Mouse (Mus musculus) urinary bladder, adult 18-20 months (tissue): ENCODE results near the gene Ctnnbip1.
A peak's percentile ranks its signal among the peaks of the same experiment; 100 is the strongest.

Source experiments
- DNase-seq, 2 experiments: peaks; one replicate each; pipeline ENCODE4 v3.0.0; 2022; ENCODE audit warnings: low spot score in 2 of 2, mixed read lengths in 2 of 2

The Ctnnbip1 gene

GRCm38 (mm10) chr4:149561986-149562904 lies 44.2 kb downstream of the Ctnnbip1 start:
- DNase-seq = no peak

DNA sequence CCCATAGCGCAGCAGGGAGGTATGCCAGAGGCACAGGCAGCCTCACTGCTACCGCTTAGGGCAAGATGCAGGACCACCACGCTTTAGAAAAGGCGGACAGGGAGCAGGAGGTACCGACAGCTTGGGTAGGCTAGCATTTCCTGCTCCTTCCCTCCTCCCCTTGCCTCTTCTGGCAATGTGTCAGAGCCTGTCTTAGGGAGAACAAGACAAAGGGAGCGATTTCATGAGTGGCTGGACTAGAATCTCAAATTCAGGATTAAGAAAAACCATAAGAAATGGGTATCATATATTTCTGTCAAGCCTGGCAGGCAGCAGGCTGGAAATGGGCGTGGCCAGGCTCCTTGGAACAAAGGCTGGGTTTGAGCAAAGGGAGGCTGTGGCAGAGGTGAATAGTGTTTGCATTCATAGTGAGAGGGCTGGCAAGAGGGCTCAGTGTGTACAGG lies 44.9 kb downstream of the Ctnnbip1 start:
- DNase-seq = no peak

- DNase-seq = no peak
These were observed 45.9 kb downstream of the Ctnnbip1 start for GRCm38 (mm10) chr4:149563941-149564361.

GRCm38 (mm10) chr4:149564452-149565407 lies 46.7 kb downstream of the Ctnnbip1 start:
- DNase-seq = no peak

GRCm38 (mm10) chr4:149567432-149568026 lies 49.5 kb downstream of the Ctnnbip1 start:
- peak; percentile 40 to 42 for DNase-seq

DNA sequence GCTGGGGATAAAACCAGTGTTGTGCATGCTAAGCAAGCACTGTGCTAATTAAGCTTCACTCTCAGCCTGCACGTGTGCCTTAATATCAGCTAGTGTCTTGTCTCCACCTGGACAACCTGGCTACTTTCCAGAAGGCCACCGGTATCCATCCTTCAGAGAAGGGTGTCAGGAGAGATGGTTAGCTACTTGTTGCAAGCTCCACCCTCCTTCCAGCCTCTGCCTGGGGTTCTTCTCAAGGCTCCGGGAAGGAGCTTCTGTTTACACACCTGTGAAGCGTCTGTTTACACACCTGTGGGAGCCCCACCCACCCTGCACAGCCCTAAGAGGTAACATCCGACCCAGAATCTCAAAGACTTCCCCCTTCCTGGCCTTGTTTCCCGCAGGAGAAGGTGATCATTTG lies 50.6 kb downstream of the Ctnnbip1 start:
- DNase-seq = no peak

DNA sequence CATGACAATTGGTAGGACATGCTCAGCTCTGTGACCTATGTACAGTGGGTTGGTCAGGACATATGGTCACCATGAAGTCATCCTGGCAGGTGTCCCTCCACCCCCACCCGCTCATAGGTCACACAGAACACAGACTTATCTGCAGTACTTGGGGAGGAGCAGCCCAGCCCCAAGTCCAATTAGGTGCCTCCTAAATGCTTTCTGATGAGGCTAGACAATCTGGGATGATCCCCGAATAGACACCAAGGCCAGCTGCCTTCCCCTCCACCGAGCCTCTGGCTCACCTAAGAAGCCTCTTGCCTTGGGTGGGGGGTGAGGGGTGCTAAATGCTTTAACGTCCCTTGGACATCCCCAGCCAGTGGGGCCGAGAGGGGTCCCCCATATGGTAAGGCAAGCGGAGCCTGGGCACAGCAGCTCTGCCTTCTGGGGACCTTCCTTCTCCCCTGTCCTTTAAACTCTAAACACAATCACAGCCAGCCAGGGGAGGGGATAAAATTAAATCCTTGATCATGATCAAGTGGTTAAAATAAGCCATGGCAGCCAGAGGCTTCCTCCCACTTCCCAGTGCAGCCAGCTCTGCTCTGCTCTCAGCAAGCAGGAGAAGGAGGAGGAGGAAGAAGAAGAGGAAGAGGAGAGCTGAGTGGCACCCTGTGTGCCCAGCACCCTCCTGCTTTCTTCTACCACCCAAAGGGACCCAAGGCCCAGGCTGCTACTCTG lies 51.9 kb downstream of the Ctnnbip1 start:
- no peak for DNase-seq

GRCm38 (mm10) chr4:149570498-149570863 lies 52.4 kb downstream of the Ctnnbip1 start:
- no peak for DNase-seq

- DNase-seq = no peak
These were observed 53.2 kb downstream of the Ctnnbip1 start for GRCm38 (mm10) chr4:149571209-149571608.

GRCm38 (mm10) chr4:149571651-149572149 lies 53.7 kb downstream of the Ctnnbip1 start:
- DNase-seq = peak; percentile 62 to 71

GRCm38 (mm10) chr4:149572446-149572845 lies 54.4 kb downstream of the Ctnnbip1 start:
- DNase-seq = no peak

GRCm38 (mm10) chr4:149572851-149573250 lies 54.8 kb downstream of the Ctnnbip1 start:
- DNase-seq = no peak

- DNase-seq = no peak
These were observed 56.4 kb downstream of the Ctnnbip1 start for GRCm38 (mm10) chr4:149574391-149574821.

DNA sequence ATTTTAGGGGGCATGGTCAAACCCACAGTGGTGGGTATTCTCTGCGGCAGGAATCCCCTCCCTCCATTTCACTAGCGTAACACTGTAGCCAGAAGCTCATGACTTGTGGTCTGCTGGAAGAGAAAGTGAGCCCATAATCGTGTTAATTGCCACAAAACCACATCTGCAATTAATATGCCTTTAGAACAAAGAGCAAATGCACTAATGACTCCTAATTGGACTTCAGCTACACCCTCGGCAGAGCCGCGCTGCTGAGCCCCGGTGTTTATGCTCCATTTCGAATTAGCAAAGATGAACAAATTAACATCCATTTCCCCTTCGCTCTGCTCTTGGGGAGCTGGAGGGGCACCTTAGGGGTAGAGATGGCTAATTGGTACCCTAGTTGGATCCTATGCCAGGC lies 58.0 kb downstream of the Ctnnbip1 start:
- DNase-seq = no peak

DNA sequence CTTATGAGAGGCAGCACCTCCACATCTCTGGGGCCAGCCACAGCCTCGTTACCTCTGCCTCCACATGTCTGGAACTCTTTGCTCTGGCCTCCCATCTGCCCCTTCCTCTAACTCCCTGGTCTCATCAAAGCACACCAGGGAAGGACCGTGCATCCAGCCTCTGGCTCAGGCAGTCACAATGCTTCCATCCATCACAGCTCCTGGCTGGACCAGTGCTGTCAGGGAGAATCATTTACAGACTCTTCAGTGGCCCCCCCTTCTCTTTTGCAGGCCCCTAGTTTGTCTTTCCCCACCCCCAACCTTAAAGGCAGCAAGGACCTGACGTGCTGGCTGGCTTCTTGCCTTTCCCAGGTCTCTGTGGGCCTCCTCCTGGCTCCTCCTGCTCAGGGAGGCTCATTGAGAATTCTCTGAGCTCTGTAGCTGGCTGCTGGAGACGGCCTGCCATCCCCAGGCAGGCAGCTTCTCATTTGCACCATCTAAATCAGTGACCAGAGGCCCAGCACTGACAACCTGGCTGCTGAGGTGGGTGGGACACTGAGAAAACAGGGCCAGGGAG lies 59.0 kb downstream of the Ctnnbip1 start:
- DNase-seq = no peak

DNA sequence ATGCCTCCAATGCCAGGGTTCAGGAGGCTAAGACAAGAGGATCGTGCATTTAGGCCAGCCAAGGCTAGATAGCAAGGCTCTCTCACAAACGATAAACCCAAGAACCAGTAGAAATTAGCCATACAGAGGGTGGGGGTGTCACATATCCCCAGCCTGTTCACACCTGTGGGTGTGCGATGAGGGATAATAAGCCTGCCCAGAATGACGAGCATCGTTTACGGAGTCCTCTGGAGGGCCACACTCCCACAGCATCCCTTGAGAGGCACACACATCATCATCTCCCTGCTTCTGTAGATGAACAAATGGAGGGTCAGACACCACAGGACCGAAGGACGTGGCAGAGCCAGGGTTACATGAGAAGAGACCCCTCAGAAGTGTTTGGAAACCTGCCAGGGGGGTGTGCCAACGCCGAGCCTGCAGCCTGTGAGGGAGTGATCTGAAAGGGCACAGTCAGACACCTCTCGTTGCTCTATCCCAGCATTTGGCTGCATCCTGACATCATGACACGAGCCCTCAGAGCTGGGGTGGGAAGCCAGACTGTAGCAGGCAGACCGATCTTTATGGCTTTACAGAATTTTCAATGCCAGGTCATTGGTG lies 60.1 kb downstream of the Ctnnbip1 start:
- DNase-seq = no peak

DNA sequence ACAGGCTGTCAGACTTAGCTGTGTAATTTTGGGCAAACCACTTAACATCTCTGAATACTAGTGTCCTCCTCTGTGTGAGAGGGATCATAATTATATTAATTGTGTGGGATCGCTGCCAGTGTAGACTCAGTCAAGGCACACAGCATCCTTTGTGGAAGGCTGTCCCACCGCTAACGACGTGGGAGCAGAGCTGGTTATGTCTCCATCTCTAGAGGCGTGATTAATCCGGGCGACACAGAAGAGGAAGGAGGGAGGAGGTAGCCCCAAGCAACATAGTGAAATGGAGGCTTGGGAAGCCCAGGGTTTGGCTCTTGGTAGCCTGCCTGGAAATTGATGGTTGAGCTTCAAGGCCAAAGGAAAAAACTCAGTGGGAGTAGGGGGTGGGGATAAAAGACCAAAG lies 60.8 kb downstream of the Ctnnbip1 start:
- DNase-seq = no peak

DNA sequence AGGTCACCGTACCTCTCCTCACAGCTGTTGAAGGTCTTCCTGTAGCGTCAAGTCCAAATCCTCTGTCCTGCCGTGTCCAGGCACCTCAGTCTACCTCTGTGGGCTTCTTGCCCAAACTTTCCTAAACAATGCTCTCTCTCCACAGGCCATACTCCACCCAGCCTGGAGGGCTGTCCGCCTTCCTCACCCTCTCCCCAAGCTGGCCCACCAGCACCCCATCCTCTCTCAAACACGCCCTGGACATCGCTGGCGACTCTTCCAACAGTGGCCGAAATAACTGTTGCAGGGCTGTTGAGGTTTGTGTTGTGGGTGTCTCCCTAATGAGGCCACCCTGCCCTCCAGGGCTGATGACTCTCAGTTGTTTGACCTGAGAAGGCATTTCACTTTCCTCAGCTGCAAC lies 67.2 kb downstream of the Ctnnbip1 start:
- DNase-seq = no peak

GRCm38 (mm10) chr4:149586044-149586782 lies 68.2 kb downstream of the Ctnnbip1 start, which contains the start of gene Clstn1:
TSS of gene Clstn1 (plus strand) at chr4:149586468.
- peak in 1 of 2 experiments; percentile 51 for DNase-seq
